Mouse (Mus musculus): ENCODE results near the gene Car1.

DNA sequence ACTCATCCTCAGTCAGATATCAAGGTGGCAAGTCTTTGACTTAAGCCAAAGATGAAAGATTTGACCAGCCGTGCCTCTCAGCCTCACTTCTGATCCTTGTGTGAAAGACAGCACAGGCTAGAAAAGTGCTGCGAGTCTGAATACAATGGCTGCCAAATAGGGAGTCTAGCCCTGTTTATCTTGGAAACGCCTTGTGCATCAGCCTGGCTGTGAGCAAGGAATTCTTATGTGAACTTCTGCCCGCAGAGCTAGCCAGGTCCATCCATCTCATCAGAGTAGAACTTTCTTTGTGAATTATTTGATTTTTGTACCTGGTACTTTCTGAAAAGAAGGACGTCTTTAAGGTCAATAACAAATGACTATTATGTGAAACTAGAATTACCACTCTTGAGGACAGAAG lies 45.8 kb upstream of the Car1 start:
- TF ChIP-seq CTCF (IDR thresholded peaks at IDR 0.05; ENCODE audit: borderline replicate concordance, insufficient read depth, low read length) (no peak), POLR2A (IDR thresholded peaks at IDR 0.05; ENCODE audit: low read depth, low read length) (no peak)
